Mouse (Mus musculus) forebrain, embryonic 12.5 days (tissue): ENCODE results near the gene Ptpre. TPM values are rescaled to one million over a fixed set of nuclear protein-coding genes. Genes with fewer than 3 reads are reported as not detected.
"Not testable (repeated sequence)": the region's sequence is repeated elsewhere in the genome, so short reads cannot be mapped to it uniquely, and the experiment has no call there.

ENCODE experiments used
- ATAC-seq: fragments of 200-750 bp; cut with Nextera tagmentation; 2 replicates; pipeline ENCODE4 v1.8.0; 2017; ENCODE audit warnings: moderate TSS enrichment; ENCODE audit not compliant: low FRiP score
- H3K27ac ChIP-seq: fragments of 300-500 bp; sonication (generic); 2 replicates; pipeline ENCODE4 v1.5.1; 2016; ENCODE audit warnings: mild to moderate bottlenecking
- H3K27me3 ChIP-seq: fragments of 300-500 bp; sonication (generic); 2 replicates; pipeline ENCODE4 v1.6.1; 2016; ENCODE audit warnings: mild to moderate bottlenecking
- H3K36me3 ChIP-seq: fragments of 300-500 bp; sonication (generic); replicated peaks from 2 replicates; pipeline ENCODE4 v1.6.1; 2016; ENCODE audit warnings: mild to moderate bottlenecking
- H3K4me1 ChIP-seq: fragments of 300-500 bp; sonication (generic); 2 replicates; pipeline ENCODE4 v1.6.1; 2016
- H3K4me2 ChIP-seq: fragments of 300-500 bp; sonication (generic); 2 replicates; pipeline ENCODE4 v1.6.1; 2016; ENCODE audit warnings: mild to moderate bottlenecking, moderate library complexity
- H3K4me3 ChIP-seq: fragments of 300-500 bp; sonication (generic); replicated peaks from 2 replicates; pipeline ENCODE4 v1.5.1; 2016; ENCODE audit warnings: mild to moderate bottlenecking
- H3K9ac ChIP-seq: fragments of 300-500 bp; sonication (generic); 2 replicates; pipeline ENCODE4 v1.6.1; 2016; ENCODE audit warnings: mild to moderate bottlenecking
- H3K9me3 ChIP-seq: fragments of 300-500 bp; sonication (generic); 2 replicates; pipeline ENCODE4 v1.6.1; 2016
- WGBS: fragments of 180-500 bp; shearing (Covaris S2); methylation state at CpG from one replicate; pipeline ENCODE4 v1.1.7; 2016; 5-methylcytosine and 5-hydroxymethylcytosine counted together
- polyA plus RNA-seq: library from polyadenylated mRNA; unstranded; fragments of >200 nt; fragmentation: Nextera tagmentation; extraction: Ambion mirVana; gene quantifications from 2 replicates; pipeline ENCODE4 v1.2.1, GENCODE M21; 2016

Ptpre gene
- 1.1 and 1.3 TPM in 2 replicates for polyA plus RNA-seq

DNA sequence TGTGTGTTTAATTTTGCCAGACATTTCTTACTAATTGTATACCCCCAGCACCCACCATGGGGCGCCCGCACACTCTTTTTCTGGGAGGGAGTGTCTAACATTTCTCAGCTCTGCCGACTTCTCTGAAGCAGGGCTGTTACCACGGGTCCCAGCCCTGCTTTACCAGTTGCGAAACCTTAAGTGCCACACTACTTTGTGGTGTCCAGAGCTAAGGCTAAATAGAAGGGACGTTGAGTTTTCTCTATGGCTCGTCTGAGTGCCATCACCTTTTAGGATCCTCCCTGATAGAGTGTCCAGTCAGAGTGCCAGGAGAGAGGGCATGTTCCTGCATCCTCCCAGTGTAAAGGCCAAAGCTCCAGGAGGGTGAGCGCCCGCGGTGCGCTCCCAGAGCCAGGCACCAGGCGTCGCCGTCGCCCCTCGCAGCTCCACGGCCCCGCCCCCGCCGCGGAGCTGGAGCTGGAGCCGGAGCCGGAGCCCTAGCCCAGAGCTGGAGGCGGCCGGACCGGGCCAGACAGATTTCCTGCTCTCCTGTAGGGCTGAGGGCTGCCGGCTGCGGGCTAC, at the start of gene Ptpre:
Gene Ptpre, plus strand, starts transcription at position 141 of the 561 bp plus-strand sequence.
- Histone ChIP-seq H3K9ac (peak within 1 kb of the TSS; percentile 64), H3K27me3 (peaks cover 32% of the 10 kb centered on the region), H3K36me3 (no peaks in the 10 kb centered on the region), H3K9me3 (no peaks in the 10 kb centered on the region), H3K4me1 (peaks cover 8% of the 10 kb centered on the region), H3K27ac (no peak within 1 kb of the TSS), H3K4me3 (peak within 1 kb of the TSS; percentile 61), H3K4me2 (peak within 1 kb of the TSS; percentile 99)
- ATAC-seq = peak; percentile 96
- WGBS = 5% methylated on average over 28 of the region's 28 CpGs

- Histone ChIP-seq H3K4me1 (peaks cover 31% of the 10 kb centered on the region), H3K27ac (no peak overlapping the region), H3K27me3 (peaks cover 38% of the 10 kb centered on the region), H3K9me3 (peaks cover 4% of the 10 kb centered on the region; the same call in 1 of the 2 replicates), H3K36me3 (no peaks in the 10 kb centered on the region), H3K9ac (no peak overlapping the region), H3K4me3 (no peak overlapping the region), H3K4me2 (no peak overlapping the region)
- 68% methylated on average over 6 of the region's 6 CpGs for WGBS
- no peak for ATAC-seq
Observed at GRCm38 (mm10) chr7:135488214-135488810, 49.0 kb upstream of the Ptpre start.

DNA sequence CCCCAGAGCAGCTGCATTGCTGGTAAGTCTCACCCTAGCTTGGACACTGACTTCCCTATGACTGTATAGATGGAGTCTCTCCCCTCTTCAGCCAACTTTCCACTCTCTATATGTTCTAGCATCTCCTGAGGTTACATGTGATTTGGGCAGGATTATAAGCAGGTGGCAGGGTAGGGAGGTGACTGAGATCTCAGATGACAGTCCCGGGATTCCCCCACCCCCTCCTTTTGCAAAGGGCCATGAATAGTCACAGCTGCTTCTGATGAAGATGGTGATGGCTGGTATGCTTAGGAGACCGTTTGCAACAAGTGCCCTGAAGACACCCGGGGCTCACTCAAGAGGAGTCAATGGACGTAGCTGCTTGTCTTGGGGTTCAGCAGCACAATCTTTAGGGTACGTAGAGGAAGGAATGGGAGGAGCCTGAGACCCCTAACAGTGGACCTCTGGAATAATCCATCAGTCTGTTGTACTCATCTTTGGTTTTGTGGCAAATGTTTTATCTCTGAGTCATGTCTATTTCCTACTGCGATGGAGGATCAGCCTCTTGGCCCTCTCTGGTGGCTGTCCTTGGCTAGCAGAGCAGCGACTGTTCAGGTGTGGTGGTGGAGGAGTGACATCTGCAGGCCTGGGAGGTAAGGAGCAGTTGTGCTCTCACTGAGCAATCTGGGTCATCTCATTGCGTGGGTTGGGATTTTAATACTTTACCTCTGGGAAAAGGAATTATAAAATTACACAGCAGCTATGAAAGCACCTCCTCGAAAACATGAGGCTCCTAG, 47.4 kb upstream of the Ptpre start:
- Histone ChIP-seq H3K4me3 (no peak overlapping the region), H3K27ac (no peak overlapping the region), H3K27me3 (peaks cover 22% of the 10 kb centered on the region), H3K9ac (no peak overlapping the region), H3K9me3 (peaks cover 4% of the 10 kb centered on the region; the same call in 1 of the 2 replicates), H3K4me2 (no peak overlapping the region), H3K4me1 (peaks cover 17% of the 10 kb centered on the region), H3K36me3 (no peaks in the 10 kb centered on the region)
- 80% methylated on average over 9 of the region's 9 CpGs for WGBS
- no peak for ATAC-seq

DNA sequence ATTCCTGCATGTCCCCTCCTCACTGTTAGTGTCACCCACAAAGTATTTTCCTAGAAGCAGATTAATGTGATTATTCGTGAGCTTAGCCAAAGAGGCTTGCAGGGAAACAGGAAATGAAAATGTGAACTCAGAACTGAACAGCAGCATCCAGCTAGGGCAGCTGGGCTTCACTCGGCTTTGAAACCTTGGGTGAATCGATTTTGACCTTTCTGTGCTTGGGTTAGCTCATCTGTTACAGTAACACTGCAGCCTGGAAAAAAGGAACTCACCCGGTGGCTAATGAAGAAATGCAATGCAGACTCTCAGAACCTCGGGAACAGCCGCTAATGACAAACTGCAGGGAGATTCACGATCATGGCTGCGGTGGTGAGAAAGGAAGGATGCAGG, 46.8 kb upstream of the Ptpre start:
- Histone ChIP-seq H3K4me1 (peaks cover 11% of the 10 kb centered on the region), H3K9ac (no peak overlapping the region), H3K9me3 (peaks cover 4% of the 10 kb centered on the region; the same call in 1 of the 2 replicates), H3K27me3 (peaks cover 22% of the 10 kb centered on the region), H3K36me3 (no peaks in the 10 kb centered on the region), H3K27ac (no peak overlapping the region), H3K4me2 (no peak overlapping the region), H3K4me3 (no peak overlapping the region)
- 74% methylated on average over 8 of the region's 8 CpGs for WGBS
- ATAC-seq = no peak

GRCm38 (mm10) chr7:135495303-135495702, 42.0 kb upstream of the Ptpre start:
- no peak overlapping the region for H3K4me2 ChIP-seq
- H3K36me3 ChIP-seq = no peaks in the 10 kb centered on the region
- H3K4me3 ChIP-seq = no peak overlapping the region
- H3K27ac ChIP-seq = no peak overlapping the region
- H3K4me1 ChIP-seq = no peaks in the 10 kb centered on the region
- WGBS = 39% methylated on average over 3 of the region's 3 CpGs
- no peaks in the 10 kb centered on the region for H3K27me3 ChIP-seq
- ATAC-seq = no peak
- H3K9ac ChIP-seq = no peak overlapping the region
- peaks cover 4% of the 10 kb centered on the region; the same call in 1 of the 2 replicates for H3K9me3 ChIP-seq

DNA sequence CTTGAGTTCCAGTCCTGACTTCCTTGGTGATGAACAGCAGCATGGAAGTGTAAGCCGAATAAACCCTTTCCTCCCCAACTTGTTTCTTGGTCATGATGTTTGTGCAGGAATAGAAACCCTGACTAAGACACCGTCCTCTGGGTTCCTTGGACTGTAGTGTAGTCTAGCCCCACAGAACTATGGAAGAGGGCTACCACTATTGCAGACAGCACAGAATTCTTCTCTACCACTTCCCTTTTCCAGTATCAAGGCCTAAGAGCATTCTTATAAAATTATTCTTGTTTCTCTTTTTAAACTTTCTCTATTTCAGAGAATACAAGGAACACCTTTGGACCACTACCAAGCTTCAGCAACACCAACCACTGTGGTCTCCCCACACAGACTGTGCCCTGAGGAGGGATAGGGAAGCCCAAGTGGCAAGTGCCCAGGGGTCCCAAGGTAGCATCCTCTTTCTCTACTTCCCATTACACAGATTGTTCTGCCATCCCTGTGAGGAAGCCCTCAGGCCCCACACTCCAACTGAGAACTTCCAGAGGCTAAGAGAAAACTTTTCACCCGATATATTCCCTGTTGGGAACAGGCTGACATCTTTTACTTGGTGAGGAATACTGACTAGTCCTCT, 38.6 kb upstream of the Ptpre start:
- Histone ChIP-seq H3K27me3 (no peaks in the 10 kb centered on the region), H3K27ac (no peak overlapping the region), H3K4me1 (no peaks in the 10 kb centered on the region), H3K4me2 (no peak overlapping the region), H3K9me3 (no peaks in the 10 kb centered on the region), H3K9ac (no peak overlapping the region), H3K4me3 (no peak overlapping the region), H3K36me3 (no peaks in the 10 kb centered on the region)
- no peak for ATAC-seq
- WGBS = 78% methylated on average over 3 of the region's 3 CpGs

GRCm38 (mm10) chr7:135499403-135499802, 37.9 kb upstream of the Ptpre start:
- no peaks in the 10 kb centered on the region for H3K4me1 ChIP-seq
- no peaks in the 10 kb centered on the region for H3K36me3 ChIP-seq
- no peak overlapping the region for H3K9ac ChIP-seq
- no peak for ATAC-seq
- no peak overlapping the region for H3K4me3 ChIP-seq
- WGBS = 67% methylated on average over 2 of the region's 2 CpGs
- H3K27ac ChIP-seq = no peak overlapping the region
- no peak overlapping the region for H3K4me2 ChIP-seq
- H3K9me3 ChIP-seq = no peaks in the 10 kb centered on the region
- H3K27me3 ChIP-seq = no peaks in the 10 kb centered on the region

DNA sequence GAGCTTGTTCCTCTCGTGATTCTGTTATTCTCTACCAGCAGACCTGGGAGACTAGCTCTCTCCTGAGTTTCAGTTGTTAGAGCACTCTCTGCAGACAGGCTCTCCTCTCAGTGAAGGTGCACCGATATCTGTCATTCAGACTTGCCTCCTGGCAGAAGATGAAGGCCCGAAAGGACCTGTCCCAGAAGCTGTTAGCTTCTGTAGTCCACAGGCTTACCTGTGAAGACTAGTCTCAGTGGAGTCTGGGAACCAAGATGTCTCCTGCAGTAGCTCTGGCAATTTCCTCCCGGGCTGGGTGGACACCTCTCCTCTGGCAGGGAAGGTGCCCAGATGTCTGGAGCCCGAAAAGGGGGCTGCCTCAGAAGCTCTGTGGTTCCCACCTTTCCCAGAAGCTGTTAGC, 30.8 kb upstream of the Ptpre start:
- not testable (repeated sequence) for H3K4me2 ChIP-seq, H3K36me3 ChIP-seq, H3K9ac ChIP-seq, H3K4me3 ChIP-seq, H3K9me3 ChIP-seq, ATAC-seq, H3K27ac ChIP-seq, H3K4me1 ChIP-seq, H3K27me3 ChIP-seq
- 91% methylated on average over 5 of the region's 5 CpGs for WGBS

- Histone ChIP-seq H3K36me3 (no peaks in the 10 kb centered on the region), H3K9ac (no peak overlapping the region), H3K27me3 (no peaks in the 10 kb centered on the region), H3K27ac (no peak overlapping the region), H3K4me3 (no peak overlapping the region), H3K4me2 (no peak overlapping the region), H3K4me1 (no peaks in the 10 kb centered on the region), H3K9me3 (no peaks in the 10 kb centered on the region)
- 81% methylated on average over 4 of the region's 4 CpGs for WGBS
- no peak for ATAC-seq
Observed at GRCm38 (mm10) chr7:135508602-135509001, 28.7 kb upstream of the Ptpre start.

- H3K27ac ChIP-seq = no peak overlapping the region
- no peak for ATAC-seq
- H3K36me3 ChIP-seq = no peaks in the 10 kb centered on the region
- no peaks in the 10 kb centered on the region for H3K4me1 ChIP-seq
- no peak overlapping the region for H3K4me2 ChIP-seq
- no peaks in the 10 kb centered on the region for H3K27me3 ChIP-seq
- H3K9ac ChIP-seq = no peak overlapping the region
- no peaks in the 10 kb centered on the region for H3K9me3 ChIP-seq
- WGBS = 89% methylated on average over 3 of the region's 3 CpGs
- H3K4me3 ChIP-seq = no peak overlapping the region
Observed at GRCm38 (mm10) chr7:135509272-135509671, 28.0 kb upstream of the Ptpre start.

- H3K27ac ChIP-seq = no peak overlapping the region
- no peaks in the 10 kb centered on the region for H3K36me3 ChIP-seq
- H3K4me1 ChIP-seq = no peaks in the 10 kb centered on the region
- no peak overlapping the region for H3K4me3 ChIP-seq
- no peak for ATAC-seq
- no peak overlapping the region for H3K9ac ChIP-seq
- 88% methylated on average over 5 of the region's 5 CpGs for WGBS
- H3K4me2 ChIP-seq = no peak overlapping the region
- H3K27me3 ChIP-seq = no peaks in the 10 kb centered on the region
- no peaks in the 10 kb centered on the region for H3K9me3 ChIP-seq
Observed at GRCm38 (mm10) chr7:135510431-135510830, 26.9 kb upstream of the Ptpre start.

DNA sequence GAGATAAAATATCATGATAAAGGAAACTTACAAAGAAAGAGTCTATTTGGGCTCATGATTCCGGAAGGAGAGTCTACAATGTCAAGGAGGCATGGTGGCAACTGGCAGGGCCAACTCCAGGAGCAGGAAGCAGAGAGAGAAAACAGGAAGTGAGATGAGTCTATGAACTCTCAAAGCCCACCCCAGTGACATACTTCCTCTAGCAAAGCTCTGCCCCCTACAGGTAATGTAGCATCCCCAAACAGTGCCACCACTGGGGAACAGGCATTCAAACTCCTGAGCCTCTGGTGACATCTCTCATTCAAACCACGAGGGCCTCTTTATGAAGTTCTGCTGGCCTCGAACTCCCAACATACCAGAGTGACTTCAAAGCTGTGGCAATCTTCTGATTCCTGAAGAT, 25.6 kb upstream of the Ptpre start:
- Histone ChIP-seq H3K4me3 (no peak overlapping the region), H3K4me2 (no peak overlapping the region), H3K9ac (no peak overlapping the region), H3K36me3 (no peaks in the 10 kb centered on the region), H3K27ac (no peak overlapping the region), H3K27me3 (no peaks in the 10 kb centered on the region), H3K4me1 (no peaks in the 10 kb centered on the region), H3K9me3 (no peaks in the 10 kb centered on the region)
- WGBS = 78% methylated on average over 3 of the region's 3 CpGs
- ATAC-seq = no peak
